Mouse (Mus musculus) natural killer cell, adult 2 months (primary cell): Measurements from ENCODE around the gene Cryzl1.

Source experiments
- DNase-seq, 2 experiments: peaks; one replicate each; pipeline ENCODE4 v3.0.0; 2022; ENCODE audit warnings: low spot score in 2 of 2

Cryzl1 gene

DNA sequence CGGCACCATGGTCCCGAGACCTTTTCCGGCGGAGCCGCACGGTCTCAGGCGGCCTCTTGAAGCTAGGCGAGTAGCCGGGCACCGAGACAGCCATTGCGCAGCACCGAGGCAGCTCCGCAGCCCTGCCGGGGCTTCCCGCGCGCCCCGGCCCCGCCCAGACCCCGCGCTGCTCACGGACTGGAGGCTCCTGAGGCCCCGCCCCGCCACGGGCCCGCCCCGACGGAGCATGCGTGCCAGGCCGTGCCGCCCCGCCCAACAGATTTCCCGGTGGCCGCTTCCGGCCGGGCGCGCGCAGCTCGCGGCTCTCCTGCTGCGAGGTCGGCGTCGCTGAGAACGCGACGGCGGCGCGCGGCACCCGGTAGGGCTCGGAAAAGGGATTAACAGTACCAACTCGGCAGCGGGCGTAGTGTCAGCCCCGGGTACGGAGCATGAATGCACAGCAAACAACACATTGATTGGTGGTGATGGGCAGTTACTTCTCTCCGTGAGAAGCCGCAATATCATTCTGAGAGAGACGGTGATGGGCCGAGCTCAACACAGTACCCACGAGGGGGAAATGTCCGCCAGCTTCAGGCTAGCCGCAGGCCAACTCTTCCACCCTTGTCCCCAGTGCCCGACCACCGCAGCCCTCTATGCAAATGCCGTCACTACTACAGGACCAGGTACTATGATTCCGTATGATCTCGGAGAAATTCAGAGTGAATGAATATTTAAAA is 40.0 kb downstream of the Cryzl1 start, which contains the start of gene Donson:
Gene Donson (minus strand): TSS at position 152 of the 716 bp plus-strand sequence.
- DNase-seq = peak; percentile 89 to 92

DNA sequence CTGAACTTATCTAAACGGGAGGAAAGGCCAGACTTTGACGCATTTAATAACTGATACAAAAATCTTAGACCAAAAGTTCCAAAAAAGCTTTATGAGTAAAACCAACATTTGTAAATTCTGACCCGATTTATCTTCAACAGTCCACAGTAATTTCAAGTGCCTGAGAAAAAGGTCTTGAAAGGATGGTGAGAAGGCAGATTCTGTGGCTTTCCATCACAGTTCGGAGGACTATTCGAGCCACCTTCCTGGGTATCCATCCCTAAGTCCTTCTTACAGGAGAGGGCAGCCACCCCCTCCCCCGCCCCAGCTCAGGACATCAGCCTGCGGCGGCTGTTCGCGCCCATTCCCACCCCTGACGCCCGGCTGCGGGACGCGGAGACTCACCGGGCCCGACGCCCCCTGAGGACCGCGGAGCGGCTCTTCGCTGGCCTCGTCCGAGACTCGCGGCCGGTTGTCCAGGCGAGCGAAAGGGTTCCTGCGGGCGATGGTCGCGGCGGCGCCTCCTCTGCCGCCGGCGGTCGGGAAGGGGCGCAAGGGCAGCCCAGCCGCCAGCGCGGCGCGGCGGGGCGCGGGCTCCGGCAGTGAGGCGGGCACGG is 40.7 kb downstream of the Cryzl1 start:
- DNase-seq = no peak

DNA sequence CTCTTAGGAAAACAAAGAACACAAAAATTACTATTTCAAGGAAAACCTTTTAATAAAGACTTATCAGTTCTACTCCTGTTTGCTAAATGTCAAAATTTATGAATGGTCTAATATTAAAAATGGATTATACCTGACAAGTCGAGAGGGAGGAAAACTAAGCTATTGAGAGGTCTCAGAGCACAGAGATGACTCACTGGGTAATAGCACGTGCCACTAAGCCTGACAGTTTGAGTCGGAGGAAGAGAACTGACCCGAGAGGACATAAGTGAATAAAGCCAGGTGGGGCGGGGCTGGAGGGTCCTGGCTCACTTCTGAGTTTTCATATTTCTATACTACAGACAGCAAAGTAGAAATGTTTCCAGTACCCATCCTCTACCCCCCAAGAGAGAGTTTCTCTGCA is 42.4 kb downstream of the Cryzl1 start:
- DNase-seq = no peak

DNA sequence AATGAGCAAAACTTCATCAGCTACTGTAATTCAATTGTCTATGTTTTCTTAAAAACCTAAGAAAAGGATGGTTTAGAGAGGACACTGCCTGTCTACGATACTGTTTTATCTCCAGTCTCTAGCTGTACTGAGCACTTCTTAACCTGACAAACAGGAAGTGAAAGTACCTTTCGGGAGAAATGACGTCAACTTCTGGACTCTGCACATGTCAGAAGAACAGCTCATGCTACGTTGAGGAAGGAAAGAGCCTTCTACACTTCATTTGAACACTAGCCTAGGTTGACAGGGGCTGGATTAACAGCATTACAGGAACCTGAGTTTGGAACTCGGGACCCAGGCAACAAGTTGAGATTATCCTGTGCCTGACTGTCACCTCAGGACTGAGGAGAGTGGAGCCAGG is 43.2 kb downstream of the Cryzl1 start:
- DNase-seq = peak; percentile 53 to 62

DNA sequence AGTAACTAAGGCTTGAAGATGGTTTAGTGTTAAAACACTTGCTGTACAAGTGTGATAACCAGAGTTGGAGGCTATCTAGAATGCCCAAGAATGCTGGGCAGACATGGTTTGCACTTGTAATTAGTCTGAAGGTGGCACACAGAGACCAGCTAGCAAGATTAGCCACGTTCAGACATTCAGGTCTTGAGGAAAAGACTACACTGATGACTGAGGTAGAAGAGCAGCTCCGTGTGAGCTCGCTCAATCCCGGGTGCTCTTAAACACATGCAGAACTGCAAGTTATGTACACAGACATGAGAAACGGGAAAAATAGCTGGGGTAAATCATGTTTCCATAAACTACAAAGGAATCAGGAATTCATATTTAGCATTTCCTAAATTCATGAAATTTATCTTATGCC is 48.1 kb downstream of the Cryzl1 start:
- DNase-seq = no peak

DNA sequence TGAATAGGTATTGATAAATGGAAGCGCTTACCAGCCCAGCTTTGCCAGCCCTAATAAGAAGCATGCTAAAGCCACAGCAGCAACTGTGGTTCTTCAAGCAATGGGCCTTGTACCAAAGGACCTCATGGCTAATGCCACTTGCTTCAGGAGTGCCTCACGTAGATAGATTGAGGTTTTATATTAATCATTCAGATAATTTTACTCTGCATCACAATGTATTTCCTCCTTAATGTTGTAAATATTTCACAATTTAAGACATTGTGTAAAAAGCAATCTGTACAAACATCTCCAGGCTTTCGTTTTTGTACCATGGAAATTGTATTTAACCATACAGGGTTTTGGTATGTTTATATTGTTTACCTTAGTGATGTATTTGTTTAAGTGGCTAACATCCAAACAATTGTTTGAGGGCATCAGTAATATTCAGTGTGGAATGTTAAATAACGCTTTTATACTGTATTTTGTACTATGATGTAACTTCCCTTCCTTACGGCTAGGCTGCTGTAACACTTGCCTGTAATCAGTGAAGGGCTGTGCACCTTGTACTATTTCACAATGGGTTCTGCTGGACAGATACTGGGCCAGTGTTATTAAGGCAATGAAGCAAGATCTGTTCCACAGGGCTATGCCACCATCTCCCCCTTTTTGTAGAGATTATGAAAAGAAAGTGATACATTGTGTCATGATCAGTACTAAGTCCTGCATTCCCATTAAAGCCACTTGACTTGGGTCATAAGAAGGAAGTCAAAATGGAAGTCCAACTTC is 50.4 kb downstream of the Cryzl1 start:
- no peak for DNase-seq

DNA sequence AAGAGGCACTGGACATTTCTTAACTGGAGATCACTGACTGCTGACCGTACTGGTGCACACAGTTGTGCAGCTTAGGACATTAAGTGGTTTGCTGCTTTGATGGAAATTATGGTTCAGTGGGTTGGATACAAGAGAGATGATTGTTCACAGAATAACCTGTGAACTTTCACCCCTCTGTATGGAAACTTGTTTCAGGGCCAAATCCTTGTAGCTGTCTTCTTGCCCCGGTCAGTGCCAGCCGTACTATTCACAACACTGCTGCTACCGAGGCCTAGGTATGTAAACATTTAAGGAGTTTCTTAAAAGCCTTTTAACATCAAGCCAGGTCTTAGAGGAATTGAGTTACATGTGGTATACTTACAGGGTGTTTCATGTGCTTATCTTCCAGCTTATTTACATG is 54.3 kb downstream of the Cryzl1 start:
- DNase-seq = no peak

DNA sequence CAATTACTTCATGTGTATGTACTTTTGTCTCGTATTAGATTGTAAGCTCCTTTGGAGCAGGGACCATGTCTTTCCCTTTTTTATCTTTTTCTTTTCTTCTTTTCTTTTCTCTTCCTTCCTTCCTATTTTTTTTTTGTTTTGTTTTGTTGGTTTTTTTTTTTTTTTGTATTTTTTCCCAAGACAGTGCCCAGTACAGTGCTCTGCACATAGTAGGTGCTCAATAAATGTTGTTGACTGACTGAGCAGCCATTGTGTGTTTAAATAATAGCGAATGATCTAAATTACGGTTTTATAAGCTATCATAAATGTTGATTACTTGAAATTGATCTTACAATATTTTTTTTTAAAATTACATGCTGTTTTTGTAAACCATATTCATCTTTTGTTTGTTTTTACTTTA is 65.0 kb downstream of the Cryzl1 start:
- DNase-seq = no peak

DNA sequence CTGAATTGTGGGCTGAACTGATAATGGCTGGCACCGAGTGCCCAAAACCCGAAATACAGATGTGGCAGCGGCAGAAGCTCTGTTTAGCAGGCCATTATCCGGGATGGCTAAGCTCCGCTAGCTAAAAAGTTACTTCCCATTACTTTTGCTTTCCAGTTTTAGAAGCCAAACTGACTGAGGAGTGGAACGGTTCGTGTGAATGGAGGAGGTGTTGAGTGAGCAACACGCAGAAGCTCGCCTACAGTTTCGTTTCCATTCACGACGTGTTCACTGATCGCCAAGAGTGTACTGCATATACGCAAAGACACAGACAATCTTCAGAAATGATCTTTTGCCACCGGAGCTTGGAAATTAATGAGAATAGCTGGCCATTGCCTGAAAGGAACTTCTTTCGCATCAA is 66.4 kb downstream of the Cryzl1 start:
- DNase-seq = no peak

DNA sequence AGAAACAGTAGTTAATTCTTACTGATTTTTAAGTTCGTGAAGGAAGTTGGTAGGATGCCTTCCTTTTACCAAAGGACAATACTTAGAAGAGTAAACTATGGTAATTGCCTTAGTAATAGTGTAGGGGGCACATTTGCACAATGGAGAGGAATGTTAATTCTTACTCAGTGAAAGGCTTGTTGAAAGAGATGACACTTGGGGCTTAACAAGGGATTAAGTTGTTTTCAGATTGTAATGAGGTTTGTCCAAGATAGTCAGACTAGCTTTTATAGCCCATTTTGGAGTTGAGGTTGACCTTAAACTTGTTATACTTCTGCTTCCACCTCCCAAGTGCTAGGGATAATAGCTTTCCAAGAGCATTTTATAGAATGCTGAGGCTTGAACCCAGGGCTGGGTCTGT is 67.4 kb downstream of the Cryzl1 start:
- DNase-seq = no peak

DNA sequence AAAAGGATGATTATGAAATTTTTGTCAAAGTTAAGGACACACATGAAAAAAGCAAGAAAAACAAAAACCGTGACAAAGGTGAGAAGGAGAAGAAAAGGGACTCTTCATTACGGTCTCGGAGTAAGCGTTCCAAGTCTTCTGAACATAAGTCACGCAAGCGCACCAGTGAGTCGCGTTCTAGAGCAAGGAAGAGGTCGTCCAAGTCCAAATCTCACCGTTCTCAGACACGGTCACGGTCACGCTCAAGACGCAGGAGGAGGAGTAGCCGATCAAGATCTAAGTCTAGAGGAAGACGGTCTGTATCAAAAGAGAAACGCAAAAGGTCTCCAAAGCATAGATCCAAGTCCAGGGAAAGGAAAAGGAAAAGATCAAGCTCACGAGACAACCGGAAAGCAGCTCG is 69.0 kb downstream of the Cryzl1 start:
- DNase-seq = no peak

DNA sequence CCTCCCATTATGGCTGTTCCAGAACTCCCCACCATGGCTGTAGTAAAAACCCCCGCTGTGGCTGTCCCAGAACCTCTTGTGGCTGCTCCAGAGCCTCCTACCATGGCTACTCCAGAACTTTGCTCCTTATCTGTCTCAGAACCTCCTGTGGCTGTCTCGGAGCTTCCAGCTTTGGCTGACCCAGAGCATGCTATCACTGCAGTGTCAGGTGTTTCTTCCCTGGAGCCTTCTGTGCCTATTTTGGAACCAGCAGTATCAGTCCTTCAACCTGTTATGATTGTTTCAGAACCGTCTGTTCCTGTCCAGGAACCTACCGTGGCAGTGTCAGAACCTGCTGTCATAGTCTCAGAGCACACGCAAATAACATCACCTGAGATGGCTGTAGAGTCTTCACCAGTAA is 70.3 kb downstream of the Cryzl1 start:
- DNase-seq = no peak

DNA sequence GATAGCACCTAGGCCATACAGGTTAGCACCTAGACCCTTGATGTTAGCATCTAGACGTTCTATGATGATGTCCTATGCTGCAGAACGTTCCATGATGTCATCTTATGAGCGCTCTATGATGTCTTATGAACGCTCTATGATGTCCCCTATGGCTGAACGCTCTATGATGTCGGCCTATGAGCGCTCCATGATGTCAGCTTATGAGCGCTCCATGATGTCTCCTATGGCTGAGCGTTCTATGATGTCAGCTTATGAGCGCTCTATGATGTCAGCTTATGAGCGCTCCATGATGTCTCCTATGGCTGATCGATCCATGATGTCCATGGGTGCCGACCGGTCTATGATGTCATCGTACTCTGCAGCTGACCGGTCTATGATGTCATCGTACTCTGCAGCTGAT is 71.5 kb downstream of the Cryzl1 start:
- DNase-seq = no peak

DNA sequence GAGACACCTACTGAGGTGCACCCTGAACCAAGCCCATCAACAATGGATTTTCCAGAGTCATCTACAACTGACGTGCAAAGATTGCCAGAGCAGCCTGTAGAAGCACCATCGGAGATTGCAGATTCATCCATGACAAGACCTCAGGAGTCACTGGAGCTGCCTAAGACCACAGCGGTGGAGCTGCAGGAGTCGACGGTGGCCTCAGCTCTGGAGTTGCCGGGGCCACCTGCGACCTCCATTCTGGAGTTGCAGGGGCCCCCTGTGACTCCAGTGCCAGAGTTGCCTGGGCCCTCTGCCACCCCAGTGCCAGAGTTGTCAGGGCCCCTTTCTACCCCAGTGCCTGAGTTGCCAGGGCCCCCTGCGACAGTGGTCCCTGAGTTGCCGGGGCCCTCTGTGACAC is 73.5 kb downstream of the Cryzl1 start:
- no peak for DNase-seq

DNA sequence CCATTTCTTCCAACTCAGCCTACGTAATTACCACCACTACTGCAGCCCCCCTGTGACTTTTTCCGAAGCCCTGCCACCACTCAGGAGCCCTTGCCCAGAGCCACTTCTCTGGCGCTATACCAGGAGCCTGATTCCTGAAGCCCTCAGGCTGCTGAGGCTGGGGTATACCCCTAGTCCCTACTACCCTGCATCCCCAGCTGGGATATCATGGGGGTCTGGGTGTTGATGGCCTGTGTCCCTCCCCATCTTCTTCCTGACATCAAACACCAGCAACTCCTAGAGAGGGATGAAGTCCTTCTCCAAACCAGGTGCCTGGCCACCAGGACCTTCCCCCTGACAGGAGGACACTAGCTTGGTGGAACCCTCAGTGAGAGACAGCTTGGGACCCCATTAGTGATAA is 76.6 kb downstream of the Cryzl1 start:
- no peak for DNase-seq

DNA sequence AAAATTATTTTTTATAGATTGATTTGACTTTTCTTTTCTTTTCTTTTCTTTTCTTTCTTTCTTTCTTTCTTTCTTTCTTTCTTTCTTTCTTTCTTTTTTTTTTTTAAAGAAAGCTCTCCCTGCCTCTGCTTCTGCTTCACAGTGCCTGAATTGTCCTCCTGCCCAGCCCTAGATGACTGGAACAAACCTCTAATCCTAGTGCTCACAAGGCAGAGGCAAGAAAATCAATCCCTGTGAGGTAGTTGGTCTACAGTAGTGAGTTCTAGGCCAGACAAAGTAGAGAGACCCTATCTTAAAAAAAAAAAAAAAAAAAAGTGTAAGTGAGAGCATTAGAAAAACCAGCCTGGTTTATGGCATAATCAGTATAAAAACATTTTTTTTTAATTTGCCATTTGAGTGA is 79.0 kb downstream of the Cryzl1 start:
- DNase-seq = no peak

DNA sequence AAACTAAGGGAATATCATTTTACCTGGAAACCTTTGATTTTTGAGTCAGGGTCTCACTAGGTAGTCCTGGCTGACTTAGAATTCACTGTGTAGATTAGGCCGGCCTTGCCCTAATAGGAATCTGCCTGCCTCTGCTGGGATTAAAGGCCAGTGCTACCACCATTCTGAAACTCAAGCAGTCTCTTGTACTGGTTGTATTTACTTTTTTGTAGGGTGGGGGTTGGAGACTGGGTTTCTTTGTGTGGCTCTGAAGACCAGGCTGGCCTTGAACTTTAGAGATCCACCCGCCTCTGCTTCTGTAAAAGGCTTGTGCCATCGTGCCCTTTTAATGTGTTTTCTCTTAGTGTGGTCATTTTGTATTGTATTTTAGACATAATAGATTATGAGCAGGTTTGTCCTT is 79.5 kb downstream of the Cryzl1 start:
- DNase-seq = no peak

DNA sequence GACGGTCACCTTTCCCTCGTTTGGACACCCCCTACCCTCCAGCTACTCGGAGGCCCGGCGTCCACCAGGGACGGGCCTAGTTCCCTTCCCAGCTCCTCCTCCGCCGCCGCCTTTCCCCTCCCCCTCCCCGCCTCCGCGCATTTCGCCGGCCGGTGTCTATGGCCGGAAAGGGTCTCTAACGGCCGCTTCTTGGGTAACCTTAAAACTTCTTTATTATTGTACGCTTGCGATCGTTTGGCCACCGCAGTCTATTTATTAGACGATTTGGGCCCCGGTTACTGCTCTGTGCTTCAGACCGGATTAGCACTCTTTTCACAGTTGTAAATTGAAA is 80.6 kb downstream of the Cryzl1 start:
- DNase-seq = peak; percentile 55 to 61

DNA sequence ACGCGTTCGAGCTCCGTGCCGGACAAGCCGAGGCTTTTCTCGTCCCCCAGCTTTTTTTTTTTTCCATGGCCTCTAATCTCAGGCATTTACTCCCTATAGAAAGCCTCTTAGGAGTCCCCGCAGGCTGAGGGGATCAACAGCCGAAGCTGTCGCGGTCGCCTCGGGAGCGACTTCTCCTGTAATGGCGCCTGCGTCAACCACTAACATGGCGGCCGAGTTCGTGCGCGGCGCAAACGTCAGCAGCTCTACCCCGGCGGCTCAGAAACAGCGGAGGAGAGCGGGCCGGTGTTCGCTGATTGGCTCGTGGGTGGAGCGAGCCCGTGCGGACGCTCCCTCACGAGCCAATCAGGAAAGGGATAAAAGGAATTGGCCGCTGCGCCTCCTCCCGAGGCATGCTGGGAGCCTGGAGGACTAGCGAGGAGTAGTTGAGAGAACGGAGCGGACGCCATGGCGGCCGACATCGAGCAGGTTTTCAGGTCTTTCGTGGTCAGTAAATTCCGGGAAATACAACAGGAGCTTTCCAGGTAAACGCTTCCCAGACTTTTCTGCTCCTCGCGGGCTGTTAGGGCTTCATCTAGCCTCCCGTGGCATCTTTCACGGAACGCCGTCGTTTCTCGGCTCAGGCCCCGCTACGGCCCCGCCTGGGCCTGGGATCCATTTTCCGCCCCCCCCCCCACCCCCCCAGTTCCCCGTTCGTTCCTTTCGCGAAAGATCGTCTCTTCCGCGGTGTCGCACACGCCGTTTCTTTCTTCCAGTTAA is 81.1 kb downstream of the Cryzl1 start, which contains the start of gene Son:
Gene Son (plus strand): TSS at position 46 of the 759 bp plus-strand sequence.
- DNase-seq = peak; percentile 94 to 95

DNA sequence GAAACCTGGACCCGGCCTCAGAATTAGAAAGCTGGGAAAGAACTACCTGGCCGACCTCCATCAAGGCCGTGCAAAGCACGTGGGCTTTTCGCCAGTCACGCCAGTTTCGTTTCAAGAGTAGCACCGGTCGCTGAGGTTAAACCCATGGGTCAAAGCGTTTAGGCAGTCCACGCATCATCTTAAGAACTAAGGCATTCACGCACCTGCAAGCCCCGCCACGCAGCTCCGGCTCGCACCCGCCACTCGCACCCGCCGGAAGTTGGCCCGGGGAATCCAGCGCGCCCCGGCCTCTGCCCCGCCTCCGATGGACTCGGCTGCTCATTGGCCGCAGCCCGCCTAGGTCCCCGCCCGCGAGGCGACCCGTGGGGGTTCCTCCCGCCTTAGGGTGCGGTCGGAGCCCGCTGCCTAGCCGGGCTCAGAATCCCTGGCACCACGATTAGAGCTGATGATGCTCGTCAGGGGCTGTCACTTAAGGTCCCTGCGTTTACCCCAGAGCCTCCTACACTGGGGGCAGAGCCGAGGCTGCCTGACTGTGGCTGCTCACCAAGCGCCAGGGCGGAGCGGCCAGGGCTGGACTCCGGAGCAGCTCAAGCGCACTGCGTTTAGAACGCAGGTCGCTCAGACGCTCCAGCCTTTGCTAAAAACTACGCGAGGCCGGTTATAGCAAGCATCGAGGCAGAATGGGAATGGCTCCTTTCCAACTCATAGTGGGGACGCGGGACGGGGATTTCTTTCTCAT is 81.9 kb downstream of the Cryzl1 start, which contains the start of gene Gart:
Gene Gart (minus strand): TSS at position 272 of the 739 bp plus-strand sequence.
- DNase-seq = peak; percentile 88 to 90

DNA sequence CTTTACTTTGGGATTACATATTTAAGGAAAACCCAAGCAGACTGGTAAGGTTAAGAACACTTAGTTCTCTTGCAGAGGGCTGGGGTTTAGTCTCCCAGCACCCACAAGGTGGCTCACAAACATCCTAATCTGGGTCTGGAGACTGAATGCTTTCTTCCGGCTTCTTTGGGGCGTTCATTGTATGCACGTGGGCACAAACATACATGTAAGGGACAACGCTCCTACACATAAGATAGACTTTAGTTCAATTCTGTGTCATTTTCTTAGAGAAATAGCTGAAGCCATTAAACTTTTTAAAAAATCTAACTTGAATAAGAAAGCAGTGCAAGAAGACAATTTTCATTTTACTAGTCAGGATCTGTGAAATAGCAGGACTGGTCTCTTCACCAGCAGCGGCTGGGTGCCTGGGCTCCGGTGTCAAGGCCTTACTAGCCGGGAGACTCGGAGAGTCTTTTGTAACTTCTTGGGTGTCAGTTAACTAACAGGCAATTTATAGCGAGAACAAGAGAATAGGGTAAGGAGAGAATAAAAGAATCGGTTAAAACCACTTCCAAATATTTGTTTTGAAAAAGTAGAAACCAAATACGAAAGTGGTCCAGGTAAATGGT is 82.7 kb downstream of the Cryzl1 start:
- peak in 1 of 2 experiments; percentile 29 for DNase-seq
